In genomic region chr8:123999568-123999967, GRCm38 (mm10) we compare ENCODE assay signal across 14 mouse cellular contexts. TPM values are rescaled to one million over a fixed set of nuclear protein-coding genes. Genes with fewer than 3 reads are reported as not detected.
DNase-seq lines count a peak whose midpoint lies in the region; ATAC-seq lines count a peak whose summit lies in the region.
"Had no signal": no experiment of that assay in that cellular context is flagged by ENCODE, and none has a peak within 500 bp of the region (broad histone marks: within the 10 kb centered on the region; RNA-seq: fewer than 3 reads in every experiment).

No protein-coding gene starts in this region.

- peaks cover 79% of the 10 kb centered on the region for H3K36me3 ChIP-seq in heart, embryonic 12.5 days
- peaks cover 96% of the 10 kb centered on the region for H3K36me3 ChIP-seq in hindbrain, embryonic 10.5 days

- H3K4me1 ChIP-seq in heart, embryonic 12.5 days (replicated peaks), result peaks cover 5% of the 10 kb centered on the region; the same call in 1 of the 2 replicates
- no peaks in the 10 kb centered on the region for H3K4me1 ChIP-seq in hindbrain, embryonic 10.5 days (replicated peaks)
- H3K4me1 ChIP-seq: hindbrain, embryonic 12.5 days; midbrain, embryonic 12.5 days had no signal

- H3K27me3 ChIP-seq in heart, embryonic 12.5 days (replicated peaks), result no peaks in the 10 kb centered on the region
- no peaks in the 10 kb centered on the region for H3K27me3 ChIP-seq in hindbrain, embryonic 10.5 days (ENCODE audit: insufficient read depth, poor library complexity, severe bottlenecking)
- H3K27me3 ChIP-seq: hindbrain, embryonic 12.5 days; midbrain, embryonic 12.5 days had no signal

- no peak overlapping the region for H3K27ac ChIP-seq in heart, embryonic 12.5 days (ENCODE audit: poor library complexity, severe bottlenecking)
- no peak overlapping the region for H3K27ac ChIP-seq in hindbrain, embryonic 10.5 days
- H3K27ac ChIP-seq: hindbrain, embryonic 12.5 days; midbrain, embryonic 12.5 days had no signal

- no peak overlapping the region for H3K9ac ChIP-seq in heart, embryonic 12.5 days
- H3K9ac ChIP-seq: hindbrain, embryonic 12.5 days; midbrain, embryonic 12.5 days had no signal

- H3K4me3 ChIP-seq in heart, embryonic 12.5 days, result no peak overlapping the region
- no peak overlapping the region for H3K4me3 ChIP-seq in hindbrain, embryonic 10.5 days
- H3K4me3 ChIP-seq: hindbrain, embryonic 12.5 days; midbrain, embryonic 12.5 days had no signal

- no peak for ATAC-seq in heart, embryonic 12.5 days (ENCODE audit: insufficient number of reproducible peaks, low FRiP score)
- ATAC-seq: lung, postnatal 0 days had no signal

- H3K9me3 ChIP-seq in heart, embryonic 12.5 days (replicated peaks), result no peaks in the 10 kb centered on the region
- H3K9me3 ChIP-seq in hindbrain, embryonic 10.5 days, result no peaks in the 10 kb centered on the region
- H3K9me3 ChIP-seq: hindbrain, embryonic 12.5 days; midbrain, embryonic 12.5 days had no signal

- peak; percentile 92 for DNase-seq in heart, adult 11 months
- DNase-seq in 416B (ENCODE audit: low read depth), result peak; percentile 63
- DNase-seq in adrenal gland, postnatal 36 days, result peak; percentile 65 to 74
- DNase-seq in heart, postnatal 4 days, result peak; percentile 37
- no peak for DNase-seq in right cerebral cortex, postnatal 4 days
- no peak for DNase-seq in lung, postnatal 4 days
- DNase-seq in hindbrain, embryonic 10.5 days (ENCODE audit: low spot score), result no peak
- DNase-seq: cerebellum, adult 18-20 months; kidney, adult 11 months had no signal

- no peak overlapping the region for H3K4me2 ChIP-seq in heart, embryonic 12.5 days
- H3K4me2 ChIP-seq: hindbrain, embryonic 12.5 days; liver, embryonic 11.5 days; midbrain, embryonic 12.5 days had no signal

- WGBS in heart, embryonic 12.5 days, result 78% methylated on average over 2 of the region's 2 CpGs
- 89% methylated on average over 2 of the region's 2 CpGs for WGBS in hindbrain, embryonic 10.5 days

RNA-seq across cellular contexts. Expression of gene Abcb10, which starts 16.6 kb away (rescaled TPM):
- polyA plus RNA-seq in heart, embryonic 12.5 days (2016; fragmentation: Nextera tagmentation; extraction: Ambion mirVana), result 36.1 and 37.3 TPM in 2 replicates
- 10 to 100 TPM; 12.8 to 13.5 TPM for total RNA-seq in adrenal gland, postnatal 36 days (2021)
- 10 to 100 TPM; 36.9 to 37.8 TPM for total RNA-seq in heart, postnatal 4 days (2021)
- polyA plus RNA-seq in hindbrain, embryonic 10.5 days (2016; fragmentation: Nextera tagmentation; extraction: Ambion mirVana), result 19.5 and 21.4 TPM in 2 replicates

RNA-seq across cellular contexts. Expression of gene Taf5l, which starts 21.6 kb away (rescaled TPM):
- polyA plus RNA-seq in heart, embryonic 12.5 days (2016; fragmentation: Nextera tagmentation; extraction: Ambion mirVana), result 31.2 and 32.2 TPM in 2 replicates
- total RNA-seq in adrenal gland, postnatal 36 days (2021), result 10 to 100 TPM; 21.3 to 26.5 TPM
- 10 to 100 TPM; 27.5 to 29.9 TPM for total RNA-seq in heart, postnatal 4 days (2021)
- 37.8 and 40.2 TPM in 2 replicates for polyA plus RNA-seq in hindbrain, embryonic 10.5 days (2016; fragmentation: Nextera tagmentation; extraction: Ambion mirVana)

RNA-seq across cellular contexts. Expression of gene Urb2, which starts 21.7 kb away (rescaled TPM):
- 5.6 TPM in 2 replicates for polyA plus RNA-seq in heart, embryonic 12.5 days (2016; fragmentation: Nextera tagmentation; extraction: Ambion mirVana)
- total RNA-seq in adrenal gland, postnatal 36 days (2021), result 10 to 100 TPM; 12.7 to 16.0 TPM
- total RNA-seq in heart, postnatal 4 days (2021), result 10 to 100 TPM; 10.8 to 11.1 TPM
- polyA plus RNA-seq in hindbrain, embryonic 10.5 days (2016; fragmentation: Nextera tagmentation; extraction: Ambion mirVana), result 6.8 and 7.1 TPM in 2 replicates

RNA-seq across cellular contexts. Expression of gene Nup133, which starts 50.5 kb away (rescaled TPM):
- polyA plus RNA-seq in heart, embryonic 12.5 days (2016; fragmentation: Nextera tagmentation; extraction: Ambion mirVana), result 32.1 and 32.5 TPM in 2 replicates
- 10 to 100 TPM; 20.5 to 21.0 TPM for total RNA-seq in adrenal gland, postnatal 36 days (2021)
- 10 to 100 TPM; 20.1 to 21.5 TPM for total RNA-seq in heart, postnatal 4 days (2021)
- polyA plus RNA-seq in hindbrain, embryonic 10.5 days (2016; fragmentation: Nextera tagmentation; extraction: Ambion mirVana), result 44.7 and 52.4 TPM in 2 replicates

Comparison
In these comparisons a context has a peak if more than half of its experiments do, and no peak if none do; other contexts are left out.
1. DNase-seq: peak in heart, adult 11 months (single experiment), 416B (single experiment), adrenal gland, postnatal 36 days (2 of 2) and heart, postnatal 4 days (single experiment); none in right cerebral cortex, postnatal 4 days (single experiment), lung, postnatal 4 days (0 of 2) and hindbrain, embryonic 10.5 days (single experiment).